Mouse (Mus musculus) forebrain, embryonic 14.5 days (tissue): ENCODE data around the gene Luc7l. TPM values are rescaled to one million over a fixed set of nuclear protein-coding genes. Genes with fewer than 3 reads are reported as not detected.

Experiments
- ATAC-seq: fragments of 200-750 bp; cut with Nextera tagmentation; 2 replicates; pipeline ENCODE4 v1.8.0; 2017; ENCODE audit warnings: mild to moderate bottlenecking, moderate library complexity
- DNase-seq: peaks from one replicate; pipeline ENCODE4 v3.0.0-alpha.2; 2015; ENCODE audit warnings: low spot score
- H3K27ac ChIP-seq: fragments of 300-500 bp; sonication (generic); 2 replicates; pipeline ENCODE4 v1.5.1; 2014; ENCODE audit warnings: low read depth, mild to moderate bottlenecking, control low read depth, low read length, moderate library complexity
- H3K27me3 ChIP-seq: fragments of 300-500 bp; sonication (generic); replicated peaks from 2 replicates; pipeline ENCODE4 v1.6.1; 2014; ENCODE audit warnings: low read length, control low read depth, mixed read lengths; ENCODE audit not compliant: control insufficient read depth, insufficient read depth
- H3K36me3 ChIP-seq: fragments of 300-500 bp; sonication (generic); 2 replicates; pipeline ENCODE4 v1.6.1; 2014; ENCODE audit warnings: low read length, control low read depth; ENCODE audit not compliant: control insufficient read depth, insufficient read depth
- H3K4me1 ChIP-seq: fragments of 300-500 bp; sonication (generic); 2 replicates; pipeline ENCODE4 v1.6.1; 2014; ENCODE audit warnings: antibody characterized with exemption, low read length, control low read depth; ENCODE audit not compliant: control insufficient read depth, insufficient read depth
- H3K4me2 ChIP-seq: fragments of 300-500 bp; sonication (generic); 2 replicates; pipeline ENCODE4 v1.6.1; 2014; ENCODE audit warnings: mild to moderate bottlenecking, control low read depth, low read length
- H3K4me3 ChIP-seq: fragments of 300-500 bp; sonication (generic); 2 replicates; pipeline ENCODE4 v1.5.1; 2014; ENCODE audit warnings: low read depth, low read length, control low read depth
- H3K9ac ChIP-seq: fragments of 300-500 bp; sonication (generic); 2 replicates; pipeline ENCODE4 v1.6.1; 2014; ENCODE audit warnings: mild to moderate bottlenecking, low read length, control low read depth, moderate library complexity
- H3K9me3 ChIP-seq: fragments of 300-500 bp; sonication (generic); replicated peaks from 2 replicates; pipeline ENCODE4 v1.6.1; 2016; ENCODE audit warnings: low read length, control low read depth, mixed read lengths; ENCODE audit not compliant: control insufficient read depth
- WGBS: fragments of 180-500 bp; shearing (Covaris S2); extraction: QIAGEN DNeasy Blood & Tissue Kit; methylation state at CpG from one replicate; pipeline ENCODE4 v1.1.7; 2014; 5-methylcytosine and 5-hydroxymethylcytosine counted together
- polyA plus RNA-seq: library from polyadenylated mRNA; unstranded; fragments of >200 nt; fragmentation: Nextera tagmentation; extraction: Ambion mirVana; gene quantifications from 2 replicates; pipeline ENCODE4 v1.2.1, GENCODE M21; 2014

Gene Luc7l
- polyA plus RNA-seq, 1 experiment from 2014 or later, result 81.4 TPM

GRCm38 (mm10) chr17:26318441-26318840 lies 65.7 kb downstream of the Luc7l start:
- Histone ChIP-seq H3K9ac (no peak overlapping the region), H3K4me1 (no peaks in the 10 kb centered on the region)
- ATAC-seq, result no peak

More at GRCm38 (mm10) chr17:26318441-26318840, 65.7 kb downstream of the Luc7l start:
- 95% methylated on average over 1 of the region's 1 CpGs for WGBS
- DNase-seq, result no peak
- Histone ChIP-seq H3K4me3 (no peak overlapping the region), H3K27ac (no peak overlapping the region), H3K36me3 (no peaks in the 10 kb centered on the region), H3K27me3 (no peaks in the 10 kb centered on the region), H3K4me2 (no peak overlapping the region), H3K9me3 (no peaks in the 10 kb centered on the region)

Other genes starting within 250 kb of the Luc7l start
- gene Rab11fip3, start 183.3 kb upstream of the Luc7l start, polyA plus RNA-seq, result 15.2 and 20.5 TPM in 2 replicates
- 13.6 and 14.4 TPM in 2 replicates for gene Decr2, start 162.6 kb upstream of the Luc7l start, polyA plus RNA-seq
- 31.3 and 40.0 TPM in 2 replicates for gene Nme4, start 157.3 kb upstream of the Luc7l start, polyA plus RNA-seq
- 1.5 and 1.9 TPM in 2 replicates for gene Tmem8, start 139.6 kb upstream of the Luc7l start, polyA plus RNA-seq
- gene Mrpl28, start 129.4 kb upstream of the Luc7l start, polyA plus RNA-seq, result 242 and 250 TPM in 2 replicates
- gene Axin1, start 114.2 kb upstream of the Luc7l start, polyA plus RNA-seq, result 10.3 and 11.0 TPM in 2 replicates
- gene Pdia2, start 53.8 kb upstream of the Luc7l start, polyA plus RNA-seq, result not detected in 2 replicates
- 1.7 and 3.2 TPM in 2 replicates for gene Rgs11, start 49.9 kb upstream of the Luc7l start, polyA plus RNA-seq
- 33.8 and 44.4 TPM in 2 replicates for gene Arhgdig, start 45.1 kb upstream of the Luc7l start, polyA plus RNA-seq
- 15.8 and 21.4 TPM in 2 replicates for gene Fam234a, start 8.7 kb upstream of the Luc7l start, polyA plus RNA-seq
- 2.0 and 3.2 TPM in 2 replicates for gene Neurl1b, start 161.9 kb downstream of the Luc7l start, polyA plus RNA-seq